Mouse (Mus musculus) ES-Bruce4 (cell line): ENCODE data around the gene Tff3. TPM values are rescaled to one million over a fixed set of nuclear protein-coding genes. Genes with fewer than 3 reads are reported as not detected.

Source experiments
- H3K27ac ChIP-seq: 2 replicates; pipeline ENCODE4 v1.5.1; 2012; ENCODE audit warnings: low read length, inconsistent platforms; ENCODE audit not compliant: insufficient read depth
- H3K27me3 ChIP-seq: 2 replicates; pipeline ENCODE4 v1.6.1; 2012; ENCODE audit warnings: mild to moderate bottlenecking, low read length, inconsistent platforms; ENCODE audit not compliant: control insufficient read depth, poor library complexity, insufficient read depth, severe bottlenecking
- H3K36me3 ChIP-seq: 2 replicates; pipeline ENCODE4 v1.6.1; 2012; ENCODE audit warnings: inconsistent platforms, mild to moderate bottlenecking, low read length, moderate library complexity; ENCODE audit not compliant: control insufficient read depth, poor library complexity, insufficient read depth, severe bottlenecking
- H3K4me1 ChIP-seq: one replicate; pipeline ENCODE4 v1.8.1; 2011; ENCODE audit warnings: low read length; ENCODE audit not compliant: control insufficient read depth, insufficient read depth
- H3K4me3 ChIP-seq: 2 replicates; pipeline ENCODE4 v1.5.1; 2011; ENCODE audit warnings: low read depth, mild to moderate bottlenecking, low read length
- H3K9ac ChIP-seq: 2 replicates; pipeline ENCODE4 v1.6.1; 2012; ENCODE audit warnings: low read depth, mild to moderate bottlenecking, inconsistent platforms; ENCODE audit not compliant: poor library complexity, severe bottlenecking
- H3K9me3 ChIP-seq: replicated peaks from 2 replicates; pipeline ENCODE4 v1.6.1; 2012; ENCODE audit warnings: mild to moderate bottlenecking, low read length, inconsistent platforms; ENCODE audit not compliant: control insufficient read depth, poor library complexity, insufficient read depth, severe bottlenecking
- CTCF ChIP-seq: IDR thresholded peaks from one replicate; pipeline ENCODE4 v1.8.1; 2011; ENCODE audit warnings: low read depth, low read length
- EP300 ChIP-seq: IDR thresholded peaks from 2 replicates; pipeline ENCODE4 v1.6.1; 2011; ENCODE audit warnings: low read depth, low read length; ENCODE audit not compliant: insufficient read depth
- POLR2A ChIP-seq: IDR thresholded peaks from one replicate; pipeline ENCODE4 v1.8.1; 2011; ENCODE audit warnings: low read length; ENCODE audit not compliant: insufficient read depth
- polyA plus RNA-seq: library from polyadenylated mRNA; stranded (reverse); fragments of >200 nt; gene quantifications from 2 replicates; pipeline ENCODE4 v1.2.4, GENCODE M21; 2011; ENCODE audit warnings: low read depth; ENCODE audit not compliant: missing spikeins, insufficient read depth, insufficient read length

Tff3 gene
- polyA plus RNA-seq, 1 experiment, result not detected

- Histone ChIP-seq H3K27me3 (no peaks in the 10 kb centered on the region), H3K4me1 (no peaks in the 10 kb centered on the region), H3K9me3 (no peaks in the 10 kb centered on the region), H3K36me3 (no peaks in the 10 kb centered on the region), H3K4me3 (no peak overlapping the region), H3K27ac (no peak overlapping the region), H3K9ac (no peak overlapping the region)
- TF ChIP-seq CTCF (no peak), EP300 (no peak), POLR2A (no peak)
Measured at GRCm38 (mm10) chr17:31160291-31160690, 30.8 kb upstream of the Tff3 start.

- Histone ChIP-seq H3K9ac (no peak overlapping the region), H3K4me1 (no peaks in the 10 kb centered on the region), H3K9me3 (no peaks in the 10 kb centered on the region), H3K27me3 (no peaks in the 10 kb centered on the region), H3K27ac (no peak overlapping the region), H3K36me3 (no peaks in the 10 kb centered on the region), H3K4me3 (no peak overlapping the region)
- TF ChIP-seq POLR2A, result no peak
- no peak for TF ChIP-seq EP300
- TF ChIP-seq CTCF, result no peak
Measured at GRCm38 (mm10) chr17:31157921-31158320, 28.5 kb upstream of the Tff3 start.

- H3K4me1 ChIP-seq, result no peaks in the 10 kb centered on the region
- no peak overlapping the region for H3K27ac ChIP-seq
- H3K9me3 ChIP-seq, result no peaks in the 10 kb centered on the region
- no peak overlapping the region for H3K9ac ChIP-seq
- no peak overlapping the region for H3K4me3 ChIP-seq
- no peaks in the 10 kb centered on the region for H3K36me3 ChIP-seq
- H3K27me3 ChIP-seq, result no peaks in the 10 kb centered on the region
- TF ChIP-seq POLR2A (no peak), CTCF (no peak), EP300 (no peak)
Measured at GRCm38 (mm10) chr17:31153785-31154184, 24.3 kb upstream of the Tff3 start.

- no peak overlapping the region for H3K9ac ChIP-seq
- H3K4me1 ChIP-seq, result no peaks in the 10 kb centered on the region
- H3K27ac ChIP-seq, result no peak overlapping the region
- H3K4me3 ChIP-seq, result no peak overlapping the region
- no peaks in the 10 kb centered on the region for H3K27me3 ChIP-seq
- TF ChIP-seq EP300 (no peak), CTCF (no peak), POLR2A (no peak)
- no peaks in the 10 kb centered on the region for H3K36me3 ChIP-seq
- no peaks in the 10 kb centered on the region for H3K9me3 ChIP-seq
Measured at GRCm38 (mm10) chr17:31152966-31153499, 23.6 kb upstream of the Tff3 start.

- no peaks in the 10 kb centered on the region for H3K4me1 ChIP-seq
- no peaks in the 10 kb centered on the region for H3K27me3 ChIP-seq
- TF ChIP-seq CTCF (no peak), POLR2A (no peak)
- H3K4me3 ChIP-seq, result no peak overlapping the region
- no peak overlapping the region for H3K27ac ChIP-seq
- no peak overlapping the region for H3K9ac ChIP-seq
- H3K36me3 ChIP-seq, result no peaks in the 10 kb centered on the region
- no peaks in the 10 kb centered on the region for H3K9me3 ChIP-seq
Measured at GRCm38 (mm10) chr17:31152512-31152911, 23.1 kb upstream of the Tff3 start.

- no peaks in the 10 kb centered on the region for H3K27me3 ChIP-seq
- no peak overlapping the region for H3K9ac ChIP-seq
- no peaks in the 10 kb centered on the region for H3K9me3 ChIP-seq
- TF ChIP-seq POLR2A (no peak), EP300 (no peak), CTCF (no peak)
- H3K36me3 ChIP-seq, result no peaks in the 10 kb centered on the region
- H3K4me1 ChIP-seq, result no peaks in the 10 kb centered on the region
- no peak overlapping the region for H3K4me3 ChIP-seq
- H3K27ac ChIP-seq, result no peak overlapping the region
Measured at GRCm38 (mm10) chr17:31145998-31146397, 16.6 kb upstream of the Tff3 start.
